Mouse (Mus musculus) mouse embryonic stem cell (cell line): Measurements from ENCODE around the gene Lage3.

ENCODE experiments used
- in situ Hi-C, 2 experiments: fragments of 300-500 bp; cut with MboI; formaldehyde crosslinking; loops; 1 replicate in 1 of 2; 3 replicates in 1 of 2; pipeline ENCODE4 v1.14.3; 2019 to 2020; ENCODE audit warnings: low sequenced_read_pairs in 2 of 2, low pct_unique_long_range_greater_than_20kb in 1 of 2, mixed read lengths in 1 of 2; ENCODE audit not compliant: unreplicated experiment in 1 of 2

The Lage3 gene

GRCm38 (mm10) chrX:74304867-74305700 is 48.3 kb downstream of the Lage3 start, which contains the start of gene Gdi1:
Gene Gdi1 (plus strand): TSS chrX:74304998.
- in situ Hi-C loops: no loop called here
